Mouse (Mus musculus) layer of hippocampus, postnatal 10 days (tissue): ENCODE measurements around the gene Iqcn. TPM values are rescaled to one million over a fixed set of nuclear protein-coding genes. Genes with fewer than 3 reads are reported as not detected.

Experiments
- DNase-seq, 2 experiments: peaks; one replicate each; pipeline ENCODE4 v3.0.0; 2021; ENCODE audit warnings: low spot score in 2 of 2
- total RNA-seq, 2 experiments: library from RNA; stranded (reverse); gene quantifications; 2 replicates each; pipeline ENCODE4 v1.2.3; 2021

The Iqcn gene
- total RNA-seq, 2 experiments from 2014 or later = 0.07 TPM; not detected in 1

DNA sequence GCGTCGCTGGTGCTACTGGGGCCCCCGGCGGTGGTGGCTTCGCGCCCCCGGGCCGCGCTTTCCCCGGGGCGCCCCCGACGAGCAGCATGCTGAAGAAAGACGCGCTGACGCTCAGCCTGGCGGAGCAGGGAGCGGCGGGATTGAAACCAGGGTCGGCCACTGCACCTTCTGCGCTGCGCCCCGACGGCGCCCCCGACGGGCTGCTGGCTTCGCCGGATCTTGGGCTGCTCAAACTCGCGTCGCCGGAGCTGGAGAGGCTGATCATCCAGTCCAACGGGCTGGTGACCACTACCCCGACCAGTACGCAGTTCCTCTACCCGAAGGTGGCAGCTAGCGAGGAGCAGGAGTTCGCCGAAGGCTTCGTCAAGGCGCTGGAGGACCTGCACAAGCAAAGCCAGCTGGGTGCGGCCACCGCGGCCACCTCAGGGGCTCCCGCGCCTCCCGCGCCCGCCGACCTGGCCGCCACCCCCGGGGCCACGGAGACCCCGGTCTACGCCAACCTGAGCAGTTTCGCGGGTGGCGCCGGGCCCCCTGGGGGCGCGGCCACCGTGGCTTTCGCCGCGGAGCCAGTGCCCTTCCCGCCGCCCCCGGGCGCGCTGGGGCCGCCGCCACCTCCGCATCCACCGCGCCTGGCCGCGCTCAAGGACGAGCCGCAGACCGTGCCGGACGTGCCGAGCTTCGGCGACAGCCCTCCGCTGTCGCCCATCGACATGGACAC, 4.0 kb upstream of the Iqcn start:
- peak in 1 of 2 experiments; percentile 67 for DNase-seq

DNA sequence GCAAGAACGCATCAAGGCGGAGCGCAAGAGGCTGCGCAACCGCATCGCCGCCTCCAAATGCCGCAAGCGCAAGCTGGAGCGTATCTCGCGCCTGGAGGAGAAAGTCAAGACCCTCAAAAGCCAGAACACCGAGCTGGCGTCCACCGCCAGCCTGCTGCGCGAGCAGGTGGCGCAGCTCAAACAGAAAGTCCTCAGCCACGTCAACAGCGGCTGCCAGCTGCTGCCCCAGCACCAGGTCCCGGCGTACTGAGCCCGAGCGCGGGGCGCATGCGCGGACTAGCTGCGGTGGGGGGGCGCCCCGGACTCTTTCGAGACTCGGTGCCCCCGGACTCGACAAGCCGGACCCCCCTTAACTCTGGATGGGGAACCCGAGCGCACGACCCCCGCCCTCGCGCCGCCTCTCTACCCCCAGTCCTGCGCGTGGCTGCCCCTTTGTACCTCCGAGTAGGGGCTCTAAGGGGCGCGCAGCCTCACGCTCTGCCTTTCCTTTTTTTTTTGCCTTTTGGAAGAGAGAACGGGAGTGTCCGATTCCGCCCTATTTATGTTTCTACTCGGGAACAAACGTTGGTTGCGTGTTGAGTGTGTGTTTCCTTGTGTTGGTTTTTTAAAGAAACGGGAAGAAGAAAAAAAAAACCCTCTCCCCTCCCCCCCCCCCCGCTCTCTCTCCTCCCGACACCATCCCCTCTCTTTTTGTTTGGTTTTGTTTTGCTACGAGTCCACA, 3.3 kb upstream of the Iqcn start:
- DNase-seq = peak; percentile 79 to 88

DNA sequence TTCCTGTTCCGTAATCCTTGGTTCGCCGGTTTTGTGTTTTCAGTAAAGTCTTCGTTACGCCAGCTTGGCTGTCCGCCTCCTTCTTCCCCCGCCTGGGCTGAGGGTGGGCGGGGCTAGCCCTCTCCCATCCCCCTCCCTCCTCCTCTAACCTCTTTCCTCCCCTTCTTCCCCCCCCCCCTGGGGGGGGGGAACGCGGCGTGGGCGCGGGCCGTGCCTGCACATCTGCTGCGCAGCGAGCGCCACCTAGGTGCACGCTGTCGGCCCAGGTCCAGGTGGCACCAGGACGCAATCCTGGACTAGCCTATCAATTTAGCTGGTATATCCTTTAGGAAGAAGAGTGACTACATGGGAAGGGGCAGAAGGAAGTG, 2.7 kb upstream of the Iqcn start:
- peak; percentile 77 to 88 for DNase-seq

DNA sequence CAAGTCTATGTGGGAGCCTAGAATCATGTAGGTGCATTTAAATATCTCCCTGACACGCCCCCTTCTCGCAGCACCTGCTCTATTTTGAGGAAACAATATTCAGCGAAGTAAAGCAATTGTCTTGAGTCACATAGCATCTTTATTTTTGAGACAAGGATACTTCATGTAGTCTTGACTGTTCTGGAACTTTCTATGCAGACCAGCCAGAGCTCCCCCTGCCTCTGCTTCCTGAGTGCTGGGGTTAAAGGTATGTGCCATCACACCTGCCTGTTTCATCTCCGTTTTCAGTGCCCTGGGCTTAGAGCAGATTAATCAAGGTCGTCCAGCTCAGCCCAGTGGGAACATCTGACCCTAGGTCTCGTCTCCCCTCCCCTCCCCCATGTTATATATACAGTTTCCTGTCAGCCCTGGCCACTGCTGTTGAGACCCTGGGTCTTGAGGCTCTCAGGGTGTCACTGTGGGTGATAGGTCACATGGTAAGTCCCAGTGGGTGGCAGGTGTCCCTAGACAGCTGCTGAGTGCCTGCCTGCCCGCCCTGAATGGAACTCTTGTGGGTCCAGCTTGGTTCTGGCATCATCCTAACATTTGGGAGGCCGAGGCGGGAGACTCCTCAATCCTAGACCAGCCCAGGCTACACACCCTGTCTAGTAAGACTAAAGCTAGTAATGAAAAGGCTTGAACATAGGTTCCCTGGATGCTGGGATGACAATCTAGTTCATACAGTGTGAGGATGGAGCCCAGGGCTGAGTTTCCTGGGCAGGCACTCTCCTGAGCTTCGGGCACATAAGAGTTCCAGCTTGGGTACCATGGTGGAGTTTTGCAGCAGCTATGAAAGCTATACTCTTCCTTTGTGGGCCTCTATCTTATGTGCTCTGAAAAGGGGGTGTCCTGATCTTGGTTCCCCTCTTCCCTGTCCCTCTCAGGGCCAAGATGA, 1.9 kb upstream of the Iqcn start:
- DNase-seq = no peak

- no peak for DNase-seq
These were observed 1.0 kb upstream of the Iqcn start for GRCm38 (mm10) chr8:70701982-70702841.

DNA sequence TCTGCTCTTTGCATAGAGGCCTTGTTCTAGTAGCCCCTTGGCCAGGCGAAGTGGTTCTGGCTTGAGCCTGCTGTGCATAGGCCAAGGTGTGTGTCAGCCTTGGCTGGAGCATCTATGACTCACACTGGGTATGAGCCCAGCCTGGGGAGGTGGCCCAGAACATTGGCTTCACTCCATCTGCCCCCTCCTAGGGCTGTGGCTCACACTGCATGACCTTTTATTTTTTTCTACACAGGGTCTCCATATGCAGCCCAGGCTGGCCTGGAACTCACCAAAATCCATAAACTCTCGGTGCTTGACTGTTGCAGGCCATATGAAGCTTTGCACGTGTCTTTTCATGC, 445 bp upstream of the Iqcn start:
- peak; percentile 47 to 56 for DNase-seq

DNA sequence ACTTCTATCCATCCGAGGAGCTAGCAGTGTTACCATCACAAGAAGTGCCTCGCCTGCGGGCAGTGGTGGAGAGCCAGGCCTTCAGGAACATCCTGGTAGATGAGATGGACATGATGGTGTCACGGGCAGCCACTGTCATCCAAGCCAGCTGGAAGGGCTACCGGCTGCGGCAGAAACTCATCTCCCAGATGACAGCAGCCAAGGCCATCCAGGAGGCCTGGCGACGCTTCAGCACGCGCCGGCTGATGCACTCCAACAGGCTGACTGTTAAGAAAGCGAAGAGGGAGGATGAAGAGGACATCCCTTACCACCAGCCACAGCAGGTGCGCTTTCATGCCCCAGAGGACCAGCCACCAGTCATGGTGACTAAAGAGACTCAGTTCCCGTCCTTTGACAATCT, 5.0 kb downstream of the Iqcn start:
- no peak for DNase-seq

GRCm38 (mm10) chr8:70709794-70710193, 6.5 kb downstream of the Iqcn start:
- DNase-seq = no peak

- DNase-seq = no peak
These were observed 7.0 kb downstream of the Iqcn start for GRCm38 (mm10) chr8:70710296-70710695.

- no peak for DNase-seq
These were observed 7.8 kb downstream of the Iqcn start for GRCm38 (mm10) chr8:70711041-70711440.

GRCm38 (mm10) chr8:70713991-70714390, 10.7 kb downstream of the Iqcn start:
- DNase-seq = no peak

DNA sequence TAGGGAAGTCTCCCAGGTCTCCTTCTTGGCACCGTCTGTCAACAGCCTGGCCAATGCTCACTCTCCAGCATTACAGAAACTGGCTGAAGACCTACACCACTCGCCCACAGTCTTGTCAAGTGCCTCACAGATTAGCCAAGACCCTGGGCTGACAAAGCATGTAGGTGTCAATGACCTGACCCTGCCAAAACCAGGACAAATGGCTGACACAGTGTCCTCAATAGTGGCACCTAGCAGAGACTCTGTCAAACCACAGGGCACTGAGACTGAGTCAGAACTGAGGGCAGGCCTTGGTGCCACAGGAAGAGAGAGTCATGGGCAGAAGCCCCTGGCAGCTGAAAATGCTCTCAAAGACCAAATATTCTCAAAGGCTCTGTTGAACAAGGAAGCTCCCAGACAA, 11.8 kb downstream of the Iqcn start:
- no peak for DNase-seq

GRCm38 (mm10) chr8:70716521-70717400, 13.5 kb downstream of the Iqcn start:
- peak in 1 of 2 experiments; percentile 5 for DNase-seq

- peak; percentile 53 to 72 for DNase-seq
These were observed 15.0 kb downstream of the Iqcn start, which contains the start of gene Gm3336 for GRCm38 (mm10) chr8:70718297-70718696. TSS of gene Gm3336 (plus strand) at chr8:70718543.

- DNase-seq = peak in 1 of 2 experiments; percentile 5
These were observed 16.6 kb downstream of the Iqcn start for GRCm38 (mm10) chr8:70719796-70720270.

DNA sequence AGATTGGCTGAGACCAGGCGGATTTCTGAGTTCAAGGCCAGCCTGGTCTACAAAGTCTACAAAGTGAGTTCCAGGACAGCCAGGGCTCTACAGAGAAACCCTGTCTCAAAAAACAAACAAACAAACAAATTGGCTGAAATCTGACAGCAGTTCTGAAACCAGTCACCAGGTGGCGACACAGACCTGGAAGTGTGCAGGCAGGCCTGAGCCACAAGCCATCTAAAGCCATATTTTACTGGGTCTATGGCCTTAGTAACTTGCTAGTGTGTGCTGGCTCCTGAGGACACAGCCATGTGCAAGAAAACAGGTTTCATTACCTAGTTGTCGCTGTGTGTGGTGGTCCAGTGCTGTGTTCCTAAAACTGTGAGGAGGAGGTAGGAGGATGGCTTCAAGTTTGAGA, 17.5 kb downstream of the Iqcn start:
- DNase-seq = peak; percentile 90 to 93

- DNase-seq = no peak
These were observed 18.3 kb downstream of the Iqcn start for GRCm38 (mm10) chr8:70721601-70722000.

DNA sequence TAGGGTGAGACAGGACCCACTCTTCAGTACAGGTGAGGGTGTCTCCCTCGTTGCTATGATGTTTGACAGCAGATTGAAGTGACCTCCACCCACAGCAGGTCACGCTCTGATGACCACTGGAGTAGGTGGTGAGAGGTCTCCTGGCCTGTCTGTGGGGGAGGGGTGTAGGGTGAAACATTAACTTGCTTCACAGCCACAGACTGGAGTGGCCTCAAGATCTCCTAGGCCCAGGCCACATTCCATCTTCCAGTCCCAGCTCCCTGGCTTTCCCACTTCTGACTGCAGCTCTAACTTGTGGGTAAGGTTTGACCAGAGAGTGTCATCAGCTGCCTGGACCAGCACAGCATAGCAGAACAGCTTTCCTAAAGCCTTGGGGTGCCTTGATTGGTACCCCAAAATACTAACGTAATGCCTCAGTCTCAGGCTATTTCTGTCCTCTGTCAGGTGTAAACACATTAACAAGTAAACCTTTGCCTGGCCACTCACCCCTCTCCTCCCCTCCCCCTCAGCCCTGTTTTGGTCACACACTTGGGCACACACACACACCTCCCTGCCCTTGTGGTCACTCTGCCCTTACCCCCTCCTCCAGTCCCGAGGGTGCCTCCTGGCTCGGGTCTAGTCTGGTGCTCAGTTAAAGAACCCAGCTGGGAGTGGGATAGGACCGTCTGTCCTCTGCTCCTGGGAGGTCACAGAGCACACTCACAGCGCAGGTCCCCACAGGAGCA, 20.4 kb downstream of the Iqcn start, which contains the start of gene Pde4c:
Pde4c (plus strand) TSS at position 235 of the 725 bp plus-strand sequence.
- no peak for DNase-seq

GRCm38 (mm10) chr8:70724216-70724615, 21.0 kb downstream of the Iqcn start:
- DNase-seq = no peak
